Mouse (Mus musculus): ENCODE results near the gene Mcoln2. TPM values are rescaled to one million over a fixed set of nuclear protein-coding genes. Genes with fewer than 3 reads are reported as not detected.

Mcoln2 gene
- 3.6 and 4.0 TPM in 2 replicates for polyA plus RNA-seq (2011; ENCODE audit: insufficient read depth, insufficient read length, low replicate concordance, missing spikeins)

DNA sequence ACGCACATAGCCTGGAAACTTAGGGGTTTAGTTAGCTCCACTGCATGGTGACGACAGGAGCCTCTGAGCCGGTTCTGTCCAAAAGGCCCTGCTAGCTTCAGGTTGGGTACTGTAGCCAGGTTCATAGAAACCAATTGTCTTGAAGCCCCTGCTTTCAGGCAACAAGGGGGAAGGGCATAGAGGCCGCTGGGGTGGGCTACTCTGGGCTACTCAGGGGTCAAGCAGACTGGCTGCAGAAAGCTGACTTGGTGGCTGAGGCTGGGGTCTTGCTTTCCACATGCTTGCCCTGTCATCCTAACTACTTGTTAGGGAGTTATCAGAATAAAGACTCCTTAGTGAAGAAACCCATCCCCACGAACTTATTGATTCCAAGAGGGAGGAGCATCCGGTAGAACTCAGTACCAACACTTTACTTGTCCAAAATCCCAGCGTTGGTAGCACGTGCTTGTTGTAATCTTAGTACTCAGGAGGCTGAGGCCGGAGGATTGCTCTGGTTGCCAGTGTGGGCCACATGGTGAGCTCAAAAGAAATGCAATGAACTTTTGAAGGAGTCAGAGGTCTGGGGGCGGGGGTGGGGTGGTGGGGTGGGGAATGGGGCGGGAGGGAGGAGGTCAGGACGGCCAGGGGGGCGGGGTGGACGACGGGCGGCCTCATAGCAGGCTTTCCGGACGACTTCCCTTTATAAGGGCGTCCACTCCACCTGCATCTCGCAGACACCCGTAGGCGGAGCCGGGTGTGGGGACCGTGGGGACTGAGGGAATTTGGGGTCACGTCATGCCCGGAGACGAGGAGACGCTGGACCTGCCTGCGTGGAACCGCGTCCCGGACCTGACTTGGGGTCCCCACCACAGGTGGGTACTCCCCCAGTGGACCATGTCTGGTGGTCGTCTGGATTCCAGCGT is at the start of gene Mcoln2:
Gene Mcoln2, plus strand, starts transcription at position 678 of the 902 bp plus-strand sequence.
- 11% methylated on average over 34 of the region's 34 CpGs for WGBS
- TF ChIP-seq CTCF (IDR thresholded peaks at IDR 0.05; ENCODE audit: control insufficient read depth, insufficient read depth, low read length) (no peak), POLR2A (IDR thresholded peaks at IDR 0.05; ENCODE audit: borderline replicate concordance, control insufficient read depth, low read depth, low read length) (0 out of 2 replicates have a peak, but pooled peaks have one; percentile 33)

GRCm38 (mm10) chr3:146099925-146100324 is 49.7 kb upstream of the Mcoln2 start:
- Histone ChIP-seq H3K27ac (ENCODE audit: control insufficient read depth, insufficient read depth, low read depth, low read length, poor library complexity) (no peak overlapping the region), H3K4me1 (ENCODE audit: control insufficient read depth, insufficient read depth, low read length) (no peaks in the 10 kb centered on the region), H3K4me3 (replicated peaks; ENCODE audit: control insufficient read depth, low read depth, low read length) (no peak overlapping the region)
- TF ChIP-seq CTCF (IDR thresholded peaks at IDR 0.05; ENCODE audit: control insufficient read depth, insufficient read depth, low read length): no peak
- TF ChIP-seq POLR2A (IDR thresholded peaks at IDR 0.05; ENCODE audit: borderline replicate concordance, control insufficient read depth, low read depth, low read length): no peak

More for the DNA sequence above, at the start of gene Mcoln2:
- Histone ChIP-seq H3K27ac (ENCODE audit: control insufficient read depth, insufficient read depth, low read depth, low read length, poor library complexity) (peak within 1 kb of the TSS; percentile 67), H3K4me1 (ENCODE audit: control insufficient read depth, insufficient read depth, low read length) (no peaks in the 10 kb centered on the region; the same call in 1 of the 2 replicates), H3K4me3 (replicated peaks; ENCODE audit: control insufficient read depth, low read depth, low read length) (peak within 1 kb of the TSS; percentile 61)

- TF ChIP-seq CTCF (IDR thresholded peaks at IDR 0.05; ENCODE audit: control insufficient read depth, insufficient read depth, low read length) (peak; percentile 55; the same call in 1 of the 2 replicates), POLR2A (IDR thresholded peaks at IDR 0.05; ENCODE audit: borderline replicate concordance, control insufficient read depth, low read depth, low read length) (no peak)
- H3K4me3 ChIP-seq (replicated peaks; ENCODE audit: control insufficient read depth, low read depth, low read length): no peak overlapping the region
- no peak overlapping the region for H3K27ac ChIP-seq (ENCODE audit: control insufficient read depth, insufficient read depth, low read depth, low read length, poor library complexity)
- 54% methylated on average over 6 of the region's 6 CpGs for WGBS
- H3K4me1 ChIP-seq (ENCODE audit: control insufficient read depth, insufficient read depth, low read length): no peaks in the 10 kb centered on the region
Measured at GRCm38 (mm10) chr3:146102049-146102448, 47.6 kb upstream of the Mcoln2 start.

- WGBS: 5% methylated on average over 18 of the region's 18 CpGs
- H3K4me3 ChIP-seq (replicated peaks; ENCODE audit: control insufficient read depth, low read depth, low read length): no peak overlapping the region
- TF ChIP-seq POLR2A (IDR thresholded peaks at IDR 0.05; ENCODE audit: borderline replicate concordance, control insufficient read depth, low read depth, low read length) (no peak), CTCF (IDR thresholded peaks at IDR 0.05; ENCODE audit: control insufficient read depth, insufficient read depth, low read length) (no peak)
- H3K4me1 ChIP-seq (ENCODE audit: control insufficient read depth, insufficient read depth, low read length): no peaks in the 10 kb centered on the region
- no peak overlapping the region for H3K27ac ChIP-seq (ENCODE audit: control insufficient read depth, insufficient read depth, low read depth, low read length, poor library complexity)
Measured at GRCm38 (mm10) chr3:146107116-146107849, 42.4 kb upstream of the Mcoln2 start.

DNA sequence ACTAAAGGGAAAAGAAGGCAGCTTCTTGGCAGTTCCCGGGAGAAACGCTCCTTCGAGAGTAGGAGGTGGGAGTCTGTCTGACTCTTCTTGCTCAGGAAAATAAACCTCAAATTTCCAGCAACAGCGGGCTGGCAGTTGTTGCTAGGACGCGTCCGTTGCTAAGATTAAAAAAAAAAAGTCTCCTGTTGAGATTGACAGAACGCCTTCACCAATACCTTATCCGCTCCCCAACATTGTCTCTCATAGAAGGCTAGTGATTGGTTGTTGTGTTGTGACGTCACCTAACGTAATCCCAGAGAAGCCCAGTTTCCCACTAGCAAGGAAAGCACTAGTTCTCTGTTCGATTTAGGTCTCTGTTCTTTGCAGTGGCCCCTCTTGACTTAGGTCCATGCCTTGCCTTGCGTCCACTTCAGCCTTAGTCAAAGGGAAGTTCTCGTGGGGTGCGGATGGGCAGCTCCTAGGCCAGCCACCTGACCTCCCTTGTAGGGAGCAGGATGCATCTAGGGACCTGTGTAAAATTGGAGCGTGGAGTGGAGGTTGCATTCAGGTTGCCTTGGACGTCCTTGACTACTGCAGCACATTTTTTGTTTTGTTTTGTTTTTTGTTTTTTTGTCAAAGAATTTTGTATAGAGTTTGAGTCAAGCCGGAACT is 41.6 kb upstream of the Mcoln2 start, which contains the start of gene Wdr63:
Gene Wdr63, minus strand, starts transcription at position 210 of the 651 bp plus-strand sequence.
- Histone ChIP-seq H3K4me3 (replicated peaks; ENCODE audit: control insufficient read depth, low read depth, low read length) (no peak within 1 kb of the TSS), H3K27ac (ENCODE audit: control insufficient read depth, insufficient read depth, low read depth, low read length, poor library complexity) (no peak within 1 kb of the TSS), H3K4me1 (ENCODE audit: control insufficient read depth, insufficient read depth, low read length) (no peaks in the 10 kb centered on the region)
- no peak for TF ChIP-seq CTCF (IDR thresholded peaks at IDR 0.05; ENCODE audit: control insufficient read depth, insufficient read depth, low read length)
- 19% methylated on average over 18 of the region's 18 CpGs for WGBS

GRCm38 (mm10) chr3:146108945-146109344 is 40.7 kb upstream of the Mcoln2 start:
- TF ChIP-seq POLR2A (IDR thresholded peaks at IDR 0.05; ENCODE audit: borderline replicate concordance, control insufficient read depth, low read depth, low read length) (no peak), CTCF (IDR thresholded peaks at IDR 0.05; ENCODE audit: control insufficient read depth, insufficient read depth, low read length) (no peak)
- H3K4me1 ChIP-seq (ENCODE audit: control insufficient read depth, insufficient read depth, low read length): no peaks in the 10 kb centered on the region
- 53% methylated on average over 2 of the region's 2 CpGs for WGBS
- no peak overlapping the region for H3K27ac ChIP-seq (ENCODE audit: control insufficient read depth, insufficient read depth, low read depth, low read length, poor library complexity)
- no peak overlapping the region for H3K4me3 ChIP-seq (replicated peaks; ENCODE audit: control insufficient read depth, low read depth, low read length)

GRCm38 (mm10) chr3:146110358-146110757 is 39.3 kb upstream of the Mcoln2 start:
- Histone ChIP-seq H3K27ac (ENCODE audit: control insufficient read depth, insufficient read depth, low read depth, low read length, poor library complexity) (no peak overlapping the region), H3K4me3 (replicated peaks; ENCODE audit: control insufficient read depth, low read depth, low read length) (no peak overlapping the region), H3K4me1 (ENCODE audit: control insufficient read depth, insufficient read depth, low read length) (no peaks in the 10 kb centered on the region)
- no peak for TF ChIP-seq POLR2A (IDR thresholded peaks at IDR 0.05; ENCODE audit: borderline replicate concordance, control insufficient read depth, low read depth, low read length)
- TF ChIP-seq CTCF (IDR thresholded peaks at IDR 0.05; ENCODE audit: control insufficient read depth, insufficient read depth, low read length): no peak
- 35% methylated on average over 2 of the region's 2 CpGs for WGBS

All from bone marrow, adult 2 months (tissue).